Mouse (Mus musculus): ENCODE data around the gene Ace.

GRCm38 (mm10) chr11:106007821-106008220 lies 40.1 kb downstream of the Ace start, which contains the start of gene Kcnh6:
- TF ChIP-seq GATA1 (IDR thresholded peaks at IDR 0.05; ENCODE audit: low read depth, low read length): no peak
- peak; percentile 86 for TF ChIP-seq MAX (IDR thresholded peaks at IDR 0.05; ENCODE audit: low read length)
- TF ChIP-seq CTCF (IDR thresholded peaks at IDR 0.05 in 2 of 3, conservative IDR thresholded peaks at IDR 0.05 in 1 of 3; ENCODE audit: control insufficient read depth in 1 of 3, insufficient read depth in 1 of 3, low read depth in 2 of 3, low read length in 3 of 3, poor library complexity in 1 of 3, severe bottlenecking in 1 of 3): 0 out of 6 replicates have a peak, but pooled peaks of 1 of the 3 experiments have one; percentile 18
- no peak for TF ChIP-seq TCF12 (IDR thresholded peaks at IDR 0.05; ENCODE audit: low read depth, low read length)
- TF ChIP-seq MEF2A (IDR thresholded peaks at IDR 0.05; ENCODE audit: extremely low read depth, insufficient replicate concordance, low read depth, low read length, poor library complexity, severe bottlenecking): no peak
- no peak for TF ChIP-seq ZKSCAN1 (IDR thresholded peaks at IDR 0.05; ENCODE audit: low read depth, low read length)

All from MEL (cell line).